Mouse (Mus musculus): ENCODE measurements at regions not wholly inside any gene's neighbourhood (a gene's known extent, or its start where the extent isn't known, plus 50 kb on each side); places are given as distances from the start of the nearest gene placed in this dataset.
A peak's percentile ranks its signal among the peaks of the same experiment; 100 is the strongest.

GRCm38 (mm10) chr8:35171536-35172310 is 593.9 kb upstream of the Gm19410 start:
- H3K27ac ChIP-seq, result no peak overlapping the region

GRCm38 (mm10) chr8:35177314-35177713 is 588.3 kb upstream of the Gm19410 start:
- Histone ChIP-seq H3K4me1 (0 out of 2 replicates have a peak, but pooled peaks cover 2% of the 10 kb centered on the region), H3K9me3 (replicated peaks) (no peaks in the 10 kb centered on the region), H3K4me3 (no peak overlapping the region), H3K36me3 (no peaks in the 10 kb centered on the region), H3K27me3 (ENCODE audit: low read depth, poor library complexity, severe bottlenecking) (no peaks in the 10 kb centered on the region), H3K27ac (no peak overlapping the region)
- WGBS, result 67% methylated on average over 5 of the region's 5 CpGs
- DNase-seq (ENCODE audit: low spot score), result no peak

More at GRCm38 (mm10) chr8:35171536-35172310, 593.9 kb upstream of the Gm19410 start:
- Histone ChIP-seq H3K4me1 (peaks cover 5% of the 10 kb centered on the region; the same call in 1 of the 2 replicates), H3K36me3 (no peaks in the 10 kb centered on the region), H3K9me3 (replicated peaks) (no peaks in the 10 kb centered on the region), H3K4me3 (no peak overlapping the region), H3K27me3 (ENCODE audit: low read depth, poor library complexity, severe bottlenecking) (no peaks in the 10 kb centered on the region)
- 84% methylated on average over 13 of the region's 13 CpGs for WGBS
- peak; percentile 19 for DNase-seq (ENCODE audit: low spot score)

- 0 out of 2 replicates have a peak, but pooled peaks cover 3% of the 10 kb centered on the region for H3K4me1 ChIP-seq
- no peaks in the 10 kb centered on the region for H3K9me3 ChIP-seq (replicated peaks)
- H3K4me3 ChIP-seq, result no peak overlapping the region
- H3K27ac ChIP-seq, result no peak overlapping the region
- 81% methylated on average over 3 of the region's 3 CpGs for WGBS
- DNase-seq (ENCODE audit: low spot score), result no peak
- H3K36me3 ChIP-seq, result no peaks in the 10 kb centered on the region
- no peaks in the 10 kb centered on the region for H3K27me3 ChIP-seq (ENCODE audit: low read depth, poor library complexity, severe bottlenecking)
Measured at GRCm38 (mm10) chr8:35180075-35180474, 585.5 kb upstream of the Gm19410 start.

GRCm38 (mm10) chr8:35182141-35182540 is 583.4 kb upstream of the Gm19410 start:
- H3K4me3 ChIP-seq, result no peak overlapping the region
- no peaks in the 10 kb centered on the region for H3K27me3 ChIP-seq (ENCODE audit: low read depth, poor library complexity, severe bottlenecking)
- 0 out of 2 replicates have a peak, but pooled peaks cover 3% of the 10 kb centered on the region for H3K4me1 ChIP-seq
- 68% methylated on average over 4 of the region's 4 CpGs for WGBS
- DNase-seq (ENCODE audit: low spot score), result no peak
- no peak overlapping the region for H3K27ac ChIP-seq
- no peaks in the 10 kb centered on the region for H3K9me3 ChIP-seq (replicated peaks)
- H3K36me3 ChIP-seq, result no peaks in the 10 kb centered on the region

GRCm38 (mm10) chr8:35183423-35183822 is 582.2 kb upstream of the Gm19410 start:
- no peak for DNase-seq (ENCODE audit: low spot score)
- WGBS, result 95% methylated on average over 14 of the region's 14 CpGs
- Histone ChIP-seq H3K9me3 (replicated peaks) (no peaks in the 10 kb centered on the region), H3K4me3 (no peak overlapping the region), H3K4me1 (0 out of 2 replicates have a peak, but pooled peaks cover 3% of the 10 kb centered on the region), H3K36me3 (no peaks in the 10 kb centered on the region), H3K27me3 (ENCODE audit: low read depth, poor library complexity, severe bottlenecking) (no peaks in the 10 kb centered on the region), H3K27ac (no peak overlapping the region)

- no peak overlapping the region for H3K27ac ChIP-seq
- H3K27me3 ChIP-seq (ENCODE audit: low read depth, poor library complexity, severe bottlenecking), result no peaks in the 10 kb centered on the region
- whole genome bisulfite sequencing, result 87% methylated on average over 10 of the region's 10 CpGs
- no peaks in the 10 kb centered on the region for H3K9me3 ChIP-seq (replicated peaks)
- H3K36me3 ChIP-seq, result no peaks in the 10 kb centered on the region
- 0 out of 2 replicates have a peak, but pooled peaks cover 3% of the 10 kb centered on the region for H3K4me1 ChIP-seq
- no peak overlapping the region for H3K4me3 ChIP-seq
- no peak for DNase-seq (ENCODE audit: low spot score)
Measured at GRCm38 (mm10) chr8:35185165-35185564, 580.4 kb upstream of the Gm19410 start.

- Histone ChIP-seq H3K4me3 (no peak overlapping the region), H3K4me1 (no peaks in the 10 kb centered on the region), H3K27ac (no peak overlapping the region), H3K9me3 (replicated peaks) (no peaks in the 10 kb centered on the region), H3K27me3 (ENCODE audit: low read depth, poor library complexity, severe bottlenecking) (no peaks in the 10 kb centered on the region), H3K36me3 (no peaks in the 10 kb centered on the region)
- 88% methylated on average over 8 of the region's 8 CpGs for WGBS
- DNase-seq (ENCODE audit: low spot score), result no peak
Measured at GRCm38 (mm10) chr8:35188531-35188930, 577.1 kb upstream of the Gm19410 start.

GRCm38 (mm10) chr8:35189695-35190094 is 575.9 kb upstream of the Gm19410 start:
- Histone ChIP-seq H3K9me3 (replicated peaks) (no peaks in the 10 kb centered on the region), H3K36me3 (no peaks in the 10 kb centered on the region), H3K27me3 (ENCODE audit: low read depth, poor library complexity, severe bottlenecking) (no peaks in the 10 kb centered on the region), H3K27ac (no peak overlapping the region), H3K4me3 (no peak overlapping the region), H3K4me1 (no peaks in the 10 kb centered on the region; the same call in 1 of the 2 replicates)
- DNase-seq (ENCODE audit: low spot score), result no peak
- 91% methylated on average over 16 of the region's 16 CpGs for WGBS

- Histone ChIP-seq H3K27ac (no peak overlapping the region), H3K27me3 (ENCODE audit: low read depth, poor library complexity, severe bottlenecking) (no peaks in the 10 kb centered on the region), H3K4me1 (peaks cover 7% of the 10 kb centered on the region), H3K36me3 (no peaks in the 10 kb centered on the region), H3K4me3 (no peak overlapping the region), H3K9me3 (replicated peaks) (no peaks in the 10 kb centered on the region)
- WGBS, result 64% methylated on average over 3 of the region's 3 CpGs
- no peak for DNase-seq (ENCODE audit: low spot score)
Measured at GRCm38 (mm10) chr8:35192515-35192914, 573.1 kb upstream of the Gm19410 start.

GRCm38 (mm10) chr8:35193771-35194170 is 571.8 kb upstream of the Gm19410 start:
- H3K27ac ChIP-seq, result no peak overlapping the region
- WGBS, result 82% methylated on average over 1 of the region's 1 CpGs
- no peaks in the 10 kb centered on the region for H3K36me3 ChIP-seq
- H3K27me3 ChIP-seq (ENCODE audit: low read depth, poor library complexity, severe bottlenecking), result no peaks in the 10 kb centered on the region
- no peak overlapping the region for H3K4me3 ChIP-seq
- H3K4me1 ChIP-seq, result peaks cover 7% of the 10 kb centered on the region
- H3K9me3 ChIP-seq (replicated peaks), result no peaks in the 10 kb centered on the region
- DNase-seq (ENCODE audit: low spot score), result no peak

GRCm38 (mm10) chr8:35196189-35196588 is 569.4 kb upstream of the Gm19410 start:
- H3K27ac ChIP-seq, result no peak overlapping the region
- 44% methylated on average over 4 of the region's 4 CpGs for WGBS
- DNase-seq (ENCODE audit: low spot score), result no peak
- H3K27me3 ChIP-seq (ENCODE audit: low read depth, poor library complexity, severe bottlenecking), result no peaks in the 10 kb centered on the region
- no peaks in the 10 kb centered on the region for H3K9me3 ChIP-seq (replicated peaks)
- no peaks in the 10 kb centered on the region for H3K36me3 ChIP-seq
- no peak overlapping the region for H3K4me3 ChIP-seq
- H3K4me1 ChIP-seq, result peaks cover 9% of the 10 kb centered on the region

GRCm38 (mm10) chr8:35198766-35199165 is 566.8 kb upstream of the Gm19410 start:
- Histone ChIP-seq H3K9me3 (replicated peaks) (no peaks in the 10 kb centered on the region), H3K4me1 (peaks cover 18% of the 10 kb centered on the region), H3K4me3 (no peak overlapping the region), H3K27ac (no peak overlapping the region), H3K27me3 (ENCODE audit: low read depth, poor library complexity, severe bottlenecking) (no peaks in the 10 kb centered on the region), H3K36me3 (no peaks in the 10 kb centered on the region)
- no peak for DNase-seq (ENCODE audit: low spot score)
- WGBS, result 72% methylated on average over 2 of the region's 2 CpGs

- Histone ChIP-seq H3K36me3 (no peaks in the 10 kb centered on the region), H3K27ac (peak overlapping the region; percentile 62), H3K4me3 (no peak overlapping the region), H3K4me1 (peaks cover 27% of the 10 kb centered on the region), H3K9me3 (replicated peaks) (no peaks in the 10 kb centered on the region), H3K27me3 (ENCODE audit: low read depth, poor library complexity, severe bottlenecking) (no peaks in the 10 kb centered on the region)
- 54% methylated on average over 12 of the region's 12 CpGs for WGBS
- DNase-seq (ENCODE audit: low spot score), result peak; percentile 43
Measured at GRCm38 (mm10) chr8:35201416-35201815, 564.2 kb upstream of the Gm19410 start.
